Mouse (Mus musculus) thymus, adult 2 months (tissue): ENCODE results near the gene Zdhhc5.

ENCODE experiments used
- CTCF ChIP-seq: fragments of 200-500 bp; IDR thresholded peaks from 2 replicates; pipeline ENCODE4 v1.5.1; 2012; ENCODE audit warnings: mild to moderate bottlenecking, control low read depth, low read length, moderate library complexity, borderline replicate concordance; ENCODE audit not compliant: control insufficient read depth, poor library complexity, insufficient read depth; ENCODE audit errors: extremely low read depth
- POLR2A ChIP-seq: fragments of 200-500 bp; IDR thresholded peaks from 2 replicates; pipeline ENCODE4 v1.6.1; 2012; ENCODE audit warnings: mild to moderate bottlenecking, low read length, control low read depth, moderate library complexity; ENCODE audit not compliant: control insufficient read depth, poor library complexity, insufficient read depth; ENCODE audit errors: extremely low read depth

DNA sequence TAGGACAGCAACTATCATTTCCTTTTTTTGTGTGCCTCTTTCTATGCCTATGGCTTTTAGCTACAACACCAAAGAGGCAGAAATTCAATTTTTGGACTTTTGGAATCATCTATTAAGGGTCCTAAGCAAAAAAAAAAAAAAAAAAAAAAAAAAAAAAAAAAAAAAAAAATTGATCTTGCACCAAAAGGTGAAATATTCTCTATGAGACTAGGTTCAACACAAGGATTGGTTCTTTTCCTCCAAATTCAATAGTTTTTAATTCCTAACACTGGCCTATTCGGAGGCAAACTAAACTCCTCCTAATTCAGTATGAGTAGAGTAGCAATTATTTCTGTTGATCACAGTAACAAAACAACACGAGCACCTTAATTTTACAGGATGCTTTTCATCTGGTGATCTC lies 3.1 kb downstream of the Zdhhc5 start:
- TF ChIP-seq CTCF = no peak
- no peak for TF ChIP-seq POLR2A
